Mouse (Mus musculus): ENCODE data around the gene Crtam.

DNA sequence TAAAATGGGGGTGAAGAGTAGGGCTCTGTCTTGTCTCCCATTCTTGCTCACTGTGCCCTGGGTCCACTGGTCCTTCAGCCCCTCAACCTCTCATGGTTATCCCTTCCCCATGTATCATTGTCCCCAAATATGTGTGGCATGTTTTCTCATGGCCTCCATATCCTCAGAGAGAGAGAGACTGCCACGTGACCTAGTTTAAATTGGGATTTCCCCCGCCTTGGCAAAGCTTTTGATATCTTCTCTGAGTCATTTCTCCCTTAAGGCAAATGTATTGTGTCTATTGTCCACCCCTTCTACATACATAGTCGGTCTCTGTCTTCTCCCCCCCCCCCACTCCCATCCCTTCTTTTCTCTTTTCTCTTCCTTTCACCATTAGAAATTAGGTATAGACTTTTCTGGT is 71.1 kb downstream of the Crtam start:
- TF ChIP-seq POLR2A (IDR thresholded peaks at IDR 0.05; ENCODE audit: low read depth, low read length): no peak
- TF ChIP-seq CTCF (IDR thresholded peaks at IDR 0.05; ENCODE audit: borderline replicate concordance, insufficient read depth, low read length): no peak

Measured in embryonic fibroblast, embryonic 13.5 days (primary cell).